Mouse (Mus musculus) limb, embryonic 14.5 days (tissue): Measurements from ENCODE around the gene Hk3. TPM values are rescaled to one million over a fixed set of nuclear protein-coding genes. Genes with fewer than 3 reads are reported as not detected.

Experiments
- ATAC-seq: fragments of 200-750 bp; cut with Nextera tagmentation; 2 replicates; pipeline ENCODE4 v1.8.0; 2017; ENCODE audit warnings: low read depth, moderate number of reproducible peaks, moderate TSS enrichment; ENCODE audit not compliant: low FRiP score
- DNase-seq: peaks from one replicate; pipeline ENCODE4 v3.0.0-alpha.2; 2015; ENCODE audit warnings: low spot score
- H3K27ac ChIP-seq: fragments of 300-500 bp; sonication (generic); replicated peaks from 2 replicates; pipeline ENCODE4 v1.5.1; 2014; ENCODE audit warnings: low read depth, mild to moderate bottlenecking, low read length, moderate library complexity, mixed read lengths
- H3K27me3 ChIP-seq: fragments of 300-500 bp; sonication (generic); 2 replicates; pipeline ENCODE4 v1.6.1; 2014; ENCODE audit warnings: low read length, mixed read lengths; ENCODE audit not compliant: control insufficient read depth, insufficient read depth
- H3K36me3 ChIP-seq: fragments of 300-500 bp; sonication (generic); 2 replicates; pipeline ENCODE4 v1.6.1; 2014; ENCODE audit warnings: mild to moderate bottlenecking, low read length, moderate library complexity, mixed read lengths; ENCODE audit not compliant: control insufficient read depth, insufficient read depth
- H3K4me1 ChIP-seq: fragments of 300-500 bp; sonication (generic); 2 replicates; pipeline ENCODE4 v1.6.1; 2014; ENCODE audit warnings: antibody characterized with exemption, low read length, mixed read lengths; ENCODE audit not compliant: control insufficient read depth, insufficient read depth
- H3K4me2 ChIP-seq: fragments of 300-500 bp; sonication (generic); replicated peaks from 2 replicates; pipeline ENCODE4 v1.6.1; 2014; ENCODE audit warnings: low read depth, mild to moderate bottlenecking, low read length, moderate library complexity; ENCODE audit not compliant: severe bottlenecking
- H3K4me3 ChIP-seq: fragments of 300-500 bp; sonication (generic); replicated peaks from 2 replicates; pipeline ENCODE4 v1.5.1; 2014; ENCODE audit warnings: low read length
- H3K9ac ChIP-seq: fragments of 300-500 bp; sonication (generic); 2 replicates; pipeline ENCODE4 v1.6.1; 2014; ENCODE audit warnings: mild to moderate bottlenecking, low read depth, low read length, moderate library complexity; ENCODE audit not compliant: severe bottlenecking
- H3K9me3 ChIP-seq: fragments of 300-500 bp; sonication (generic); 2 replicates; pipeline ENCODE4 v1.6.1; 2016; ENCODE audit warnings: low read length; ENCODE audit not compliant: control insufficient read depth
- POLR2A ChIP-seq: fragments of 200-500 bp; IDR thresholded peaks from 2 replicates; pipeline ENCODE4 v1.8.0; 2012; ENCODE audit warnings: inconsistent platforms, mild to moderate bottlenecking, moderate library complexity, borderline replicate concordance; ENCODE audit not compliant: insufficient read depth, insufficient read length; ENCODE audit errors: extremely low read depth
- WGBS: fragments of 180-500 bp; shearing (Covaris S2); extraction: QIAGEN DNeasy Blood & Tissue Kit; methylation state at CpG from one replicate; pipeline ENCODE4 v1.1.7; 2014; 5-methylcytosine and 5-hydroxymethylcytosine counted together
- polyA plus RNA-seq, 2 experiments: library from polyadenylated mRNA; depleted of rRNA in 1 of 2; stranded (reverse) in 1 of 2; unstranded in 1 of 2; fragments of >200 nt; fragmentation: Nextera tagmentation in 1 of 2; extraction: Ambion mirVana in 1 of 2; gene quantifications; 2 replicates each; pipeline versions ENCODE4 v1.2.1 to v1.2.3; 2012 to 2014

Hk3 gene
- polyA plus RNA-seq, 2 experiments = 1.5 to 1.7 TPM

- 61% methylated on average over 3 of the region's 3 CpGs for WGBS
- DNase-seq (no peak), ATAC-seq (no peak)
- Histone ChIP-seq H3K36me3 (no peaks in the 10 kb centered on the region), H3K9ac (no peak overlapping the region), H3K9me3 (no peaks in the 10 kb centered on the region), H3K4me2 (no peak overlapping the region), H3K27ac (no peak overlapping the region), H3K27me3 (0 out of 2 replicates have a peak, but pooled peaks cover 13% of the 10 kb centered on the region), H3K4me1 (0 out of 2 replicates have a peak, but pooled peaks cover 4% of the 10 kb centered on the region), H3K4me3 (no peak overlapping the region)
- no peak for TF ChIP-seq POLR2A
These were observed 60.7 kb downstream of the Hk3 start for GRCm38 (mm10) chr13:54960491-54960890.

DNA sequence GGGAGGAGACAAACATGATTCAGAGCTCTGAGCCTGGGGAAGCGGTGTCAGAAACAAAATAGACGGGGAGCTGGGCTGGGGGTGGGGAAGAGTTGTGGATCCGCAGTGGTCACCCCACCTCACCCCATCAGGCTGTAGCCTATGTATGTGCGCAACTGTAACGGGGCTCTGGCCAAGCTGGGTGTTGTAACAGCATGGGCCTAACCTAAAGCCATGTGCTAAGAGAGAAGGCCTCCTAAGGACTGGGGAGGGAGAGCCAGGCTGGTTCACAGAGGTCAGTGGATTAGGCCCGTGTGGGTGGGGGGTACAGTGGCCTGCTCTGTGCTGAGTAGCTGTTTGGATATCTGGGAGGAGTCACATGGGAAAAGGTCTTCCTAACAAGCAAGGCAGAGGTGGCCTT is 61.3 kb downstream of the Hk3 start:
- ATAC-seq (no peak), DNase-seq (no peak)
- Histone ChIP-seq H3K9ac (no peak overlapping the region), H3K27me3 (peaks cover 19% of the 10 kb centered on the region; the same call in 1 of the 2 replicates), H3K4me2 (no peak overlapping the region), H3K4me3 (no peak overlapping the region), H3K4me1 (0 out of 2 replicates have a peak, but pooled peaks cover 4% of the 10 kb centered on the region), H3K27ac (no peak overlapping the region), H3K36me3 (no peaks in the 10 kb centered on the region), H3K9me3 (no peaks in the 10 kb centered on the region)
- TF ChIP-seq POLR2A = no peak
- 54% methylated on average over 6 of the region's 6 CpGs for WGBS

DNA sequence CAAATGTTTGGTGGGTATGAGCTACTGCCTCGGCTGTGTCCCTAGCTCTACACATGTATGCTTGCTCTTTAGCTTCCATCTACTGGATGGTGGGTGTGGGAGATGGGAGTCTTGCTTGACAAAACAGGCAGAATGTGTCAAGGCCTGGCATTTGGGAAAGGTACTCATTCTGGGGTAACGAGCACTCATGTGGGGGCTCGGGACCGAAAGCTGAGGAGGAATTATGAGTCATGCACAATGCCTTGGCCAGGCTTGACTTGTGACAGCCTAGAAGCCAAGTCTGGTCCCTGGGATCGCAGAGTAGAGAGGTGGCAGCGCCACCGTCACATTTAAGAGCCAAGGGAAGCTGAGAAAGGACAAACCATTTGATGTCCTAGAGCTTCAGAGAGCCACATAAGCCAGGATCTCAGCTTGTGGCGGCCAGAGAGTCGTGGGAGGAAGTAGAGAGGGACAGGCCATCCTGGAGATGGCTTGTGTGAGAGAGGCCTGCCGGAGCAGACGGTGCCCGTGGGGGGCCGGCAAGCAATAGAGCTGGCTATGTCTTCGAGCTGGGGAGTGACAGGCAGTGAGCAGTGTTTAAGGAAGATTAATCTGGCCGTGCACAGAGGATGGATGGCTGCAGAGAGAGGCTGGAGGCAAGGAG is 62.0 kb downstream of the Hk3 start:
- WGBS = 50% methylated on average over 15 of the region's 15 CpGs
- no peaks in the 10 kb centered on the region for H3K9me3 ChIP-seq
- H3K27me3 ChIP-seq = peaks cover 25% of the 10 kb centered on the region
- H3K4me2 ChIP-seq = no peak overlapping the region
- H3K4me3 ChIP-seq = no peak overlapping the region
- H3K9ac ChIP-seq = no peak overlapping the region
- 0 out of 2 replicates have a peak, but pooled peaks cover 4% of the 10 kb centered on the region for H3K4me1 ChIP-seq
- no peak overlapping the region for H3K27ac ChIP-seq
- no peaks in the 10 kb centered on the region for H3K36me3 ChIP-seq
- ATAC-seq = no peak
- no peak for TF ChIP-seq POLR2A
- no peak for DNase-seq

DNA sequence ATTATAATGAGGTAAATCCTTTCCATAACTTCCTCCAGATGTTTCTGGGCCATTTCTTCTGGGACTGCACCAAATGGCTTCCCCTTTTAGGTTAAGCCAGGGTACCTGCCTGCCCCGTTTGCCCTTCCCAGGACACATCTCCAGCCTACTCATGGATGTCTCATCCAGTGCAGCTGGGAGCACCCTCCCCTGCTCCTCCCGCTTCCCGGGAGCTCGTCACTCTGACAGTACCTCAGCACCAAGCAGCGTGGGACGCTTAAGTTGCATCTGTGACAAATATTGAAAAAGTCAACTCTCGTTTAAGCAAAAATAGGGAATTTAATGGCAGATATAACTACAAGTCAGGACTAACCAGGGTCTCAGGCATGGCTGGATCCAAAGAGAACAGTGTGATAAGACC is 63.9 kb downstream of the Hk3 start:
- no peak for ATAC-seq
- Histone ChIP-seq H3K4me1 (0 out of 2 replicates have a peak, but pooled peaks cover 4% of the 10 kb centered on the region), H3K9ac (no peak overlapping the region), H3K4me3 (no peak overlapping the region), H3K4me2 (no peak overlapping the region), H3K9me3 (no peaks in the 10 kb centered on the region), H3K36me3 (no peaks in the 10 kb centered on the region), H3K27me3 (peaks cover 41% of the 10 kb centered on the region), H3K27ac (no peak overlapping the region)
- no peak for TF ChIP-seq POLR2A
- 39% methylated on average over 7 of the region's 7 CpGs for WGBS
- DNase-seq = no peak

Other genes starting within 250 kb of the Hk3 start
- gene Eif4e1b, start 237.4 kb downstream of the Hk3 start, polyA plus RNA-seq (2012; rRNA removed) = not detected in 2 replicates
- gene Eif4e1b, start 237.4 kb downstream of the Hk3 start, polyA plus RNA-seq (2014; fragmentation: Nextera tagmentation; extraction: Ambion mirVana) = not detected in 2 replicates
- 2.0 and 2.6 TPM in 2 replicates for gene Tspan17, start 232.0 kb downstream of the Hk3 start, polyA plus RNA-seq (2012; rRNA removed)
- gene Tspan17, start 232.0 kb downstream of the Hk3 start, polyA plus RNA-seq (2014; fragmentation: Nextera tagmentation; extraction: Ambion mirVana) = 4.4 TPM in 2 replicates
- gene Unc5a, start 72.0 kb downstream of the Hk3 start, polyA plus RNA-seq (2012; rRNA removed) = 3.3 and 3.9 TPM in 2 replicates
- 1.2 and 2.2 TPM in 2 replicates for gene Unc5a, start 72.0 kb downstream of the Hk3 start, polyA plus RNA-seq (2014; fragmentation: Nextera tagmentation; extraction: Ambion mirVana)
- 17.5 and 28.5 TPM in 2 replicates for gene Uimc1, start 78.9 kb upstream of the Hk3 start, polyA plus RNA-seq (2012; rRNA removed)
- gene Uimc1, start 78.9 kb upstream of the Hk3 start, polyA plus RNA-seq (2014; fragmentation: Nextera tagmentation; extraction: Ambion mirVana) = 27.1 and 30.6 TPM in 2 replicates
- 48.6 and 50.8 TPM in 2 replicates for gene Zfp346, start 83.9 kb upstream of the Hk3 start, polyA plus RNA-seq (2012; rRNA removed)
- 27.0 and 28.9 TPM in 2 replicates for gene Zfp346, start 83.9 kb upstream of the Hk3 start, polyA plus RNA-seq (2014; fragmentation: Nextera tagmentation; extraction: Ambion mirVana)
- not detected in 2 replicates for gene Gm17617, start 112.2 kb upstream of the Hk3 start, polyA plus RNA-seq (2012; rRNA removed)
- not detected in 2 replicates for gene Gm17617, start 112.2 kb upstream of the Hk3 start, polyA plus RNA-seq (2014; fragmentation: Nextera tagmentation; extraction: Ambion mirVana)
- gene Fgfr4, start 131.3 kb upstream of the Hk3 start, polyA plus RNA-seq (2012; rRNA removed) = 38.9 and 47.4 TPM in 2 replicates
- 10.9 and 12.1 TPM in 2 replicates for gene Fgfr4, start 131.3 kb upstream of the Hk3 start, polyA plus RNA-seq (2014; fragmentation: Nextera tagmentation; extraction: Ambion mirVana)
- gene Nsd1, start 188.4 kb upstream of the Hk3 start, polyA plus RNA-seq (2012; rRNA removed) = 40.0 and 41.6 TPM in 2 replicates
- gene Nsd1, start 188.4 kb upstream of the Hk3 start, polyA plus RNA-seq (2014; fragmentation: Nextera tagmentation; extraction: Ambion mirVana) = 65.8 and 66.5 TPM in 2 replicates